Mouse (Mus musculus) megakaryocyte, embryonic 14.5 days (primary cell): ENCODE measurements around the gene Abhd11.

Experiments used
- FLI1 ChIP-seq: IDR thresholded peaks from 2 replicates; pipeline ENCODE4 v1.6.1; 2012; ENCODE audit warnings: low read length, inconsistent platforms, mixed read lengths
- GATA1 ChIP-seq: IDR thresholded peaks from 3 replicates; pipeline ENCODE4 v1.6.1; 2012; ENCODE audit warnings: mixed read lengths, low read length, inconsistent platforms, borderline replicate concordance

- TF ChIP-seq GATA1 (no peak), FLI1 (no peak)
Observed at GRCm38 (mm10) chr5:134992566-134992965, 16.4 kb upstream of the Abhd11 start.
